Mouse (Mus musculus) ES-Bruce4 (cell line): ENCODE results near the gene Vipr1.

Source experiments
- CTCF ChIP-seq: IDR thresholded peaks from one replicate; pipeline ENCODE4 v1.8.1; 2011; ENCODE audit warnings: low read depth, low read length
- EP300 ChIP-seq: IDR thresholded peaks from 2 replicates; pipeline ENCODE4 v1.6.1; 2011; ENCODE audit warnings: low read depth, low read length; ENCODE audit not compliant: insufficient read depth
- POLR2A ChIP-seq: IDR thresholded peaks from one replicate; pipeline ENCODE4 v1.8.1; 2011; ENCODE audit warnings: low read length; ENCODE audit not compliant: insufficient read depth

GRCm38 (mm10) chr9:121717048-121717447 is 74.5 kb downstream of the Vipr1 start:
- TF ChIP-seq POLR2A: no peak
- TF ChIP-seq CTCF: no peak
- no peak for TF ChIP-seq EP300
